ENCODE assay signal across 26 mouse cellular contexts in the genomic region with DNA sequence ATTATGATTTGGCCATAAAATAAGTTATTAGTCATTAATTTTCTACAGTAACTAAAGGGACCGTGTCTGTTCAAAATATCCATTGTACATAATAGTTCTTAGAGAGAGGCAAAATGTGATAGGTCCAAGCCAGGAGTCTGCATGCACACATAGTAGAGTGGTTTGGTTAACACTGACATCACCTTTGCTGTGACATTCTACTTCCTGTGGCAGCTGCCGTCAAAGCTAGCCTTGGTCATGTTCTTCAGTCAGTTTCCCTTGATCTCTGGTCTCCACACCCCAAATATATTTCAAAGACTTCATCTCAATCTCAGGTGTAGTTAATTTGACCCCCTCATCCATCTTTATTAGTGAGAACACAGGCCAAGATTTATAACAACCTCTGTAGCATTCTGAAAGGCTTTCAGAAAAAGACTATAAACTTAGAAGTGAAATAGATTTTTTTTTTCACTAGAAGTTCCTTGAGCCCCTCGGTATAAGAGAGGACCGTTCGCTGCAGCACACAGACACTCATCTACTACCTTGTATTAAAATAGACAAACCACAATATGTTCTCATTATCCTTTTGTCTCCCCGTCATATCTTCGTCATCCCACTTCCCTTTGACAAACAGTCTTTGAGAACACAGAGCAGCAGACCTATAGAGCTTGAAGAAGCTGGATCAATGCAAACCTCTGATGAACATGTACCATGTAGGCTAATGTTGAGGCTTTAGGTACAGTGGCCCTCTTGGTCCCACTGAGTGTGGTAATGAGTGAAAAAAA. TPM values are rescaled to one million over a fixed set of nuclear protein-coding genes. Genes with fewer than 3 reads are reported as not detected.
DNase-seq lines count a peak whose midpoint lies in the region; ATAC-seq lines count a peak whose summit lies in the region.
"Had no signal": no experiment of that assay in that cellular context is flagged by ENCODE, and none has a peak within 500 bp of the region (broad histone marks: within the 10 kb centered on the region; RNA-seq: fewer than 3 reads in every experiment).

No protein-coding gene starts in this region.

- ATAC-seq in CD4-positive, CD25-positive, alpha-beta regulatory T cell, adult 4 months, result peak; percentile 57
- ATAC-seq in common myeloid progenitor, adult 5-6 weeks (replicated peaks; ENCODE audit: low read depth, poor library complexity, severe bottlenecking), result 0 out of 2 replicates have a peak, but pooled peaks have one; percentile 7
- ATAC-seq in monocyte, adult 5-6 weeks (replicated peaks; ENCODE audit: insufficient number of reproducible peaks, low FRiP score, low TSS enrichment, poor library complexity, severe bottlenecking), result peak; percentile 34; the same call in 1 of the 2 replicates
- no peak for ATAC-seq in midbrain, embryonic 15.5 days (replicated peaks)

- DNase-seq in CD4-positive helper T cell, adult 2 months (ENCODE audit: low read depth, low spot score), result peak; percentile 81
- DNase-seq in cerebellum, adult 11 months, result no peak
- no peak for DNase-seq in testis, postnatal 14 days (ENCODE audit: low spot score)
- DNase-seq in testis, postnatal 10 days (ENCODE audit: low spot score), result no peak
- DNase-seq: adrenal gland, postnatal 25 days; cerebellum, adult 9-11 months; gastrocnemius, postnatal 36 days; kidney, adult 11 months; liver; right cerebral cortex, postnatal 4 days; thymus, postnatal 14 days had no signal

- 91% methylated on average over 7 of the region's 7 CpGs for WGBS in midbrain, embryonic 15.5 days

- no peak overlapping the region for H3K4me3 ChIP-seq in midbrain, embryonic 15.5 days
- H3K4me3 ChIP-seq: embryonic facial prominence, embryonic 13.5 days; erythroblast, embryonic 14.5 days; forebrain, embryonic 12.5 days; hindbrain, embryonic 15.5 days; kidney, embryonic 15.5 days; limb, embryonic 10.5 days; liver, embryonic 15.5 days; midbrain, embryonic 12.5 days; neural tube, embryonic 13.5 days had no signal

- H3K27me3 ChIP-seq in midbrain, embryonic 15.5 days (replicated peaks), result no peaks in the 10 kb centered on the region
- H3K27me3 ChIP-seq: hindbrain, embryonic 15.5 days had no signal

- no peaks in the 10 kb centered on the region for H3K9me3 ChIP-seq in midbrain, embryonic 15.5 days
- H3K9me3 ChIP-seq: embryonic facial prominence, embryonic 13.5 days; forebrain, embryonic 12.5 days; hindbrain, embryonic 15.5 days; kidney, embryonic 15.5 days; limb, embryonic 10.5 days; liver, embryonic 15.5 days; midbrain, embryonic 12.5 days had no signal

- no peaks in the 10 kb centered on the region for H3K36me3 ChIP-seq in midbrain, embryonic 15.5 days (replicated peaks)
- H3K36me3 ChIP-seq: embryonic facial prominence, embryonic 13.5 days; forebrain, embryonic 12.5 days; hindbrain, embryonic 15.5 days; kidney, embryonic 15.5 days; limb, embryonic 10.5 days; liver, embryonic 15.5 days; midbrain, embryonic 12.5 days; neural tube, embryonic 13.5 days had no signal

- H3K4me1 ChIP-seq in midbrain, embryonic 15.5 days, result peaks cover 12% of the 10 kb centered on the region

- H3K27ac ChIP-seq in midbrain, embryonic 15.5 days, result no peak overlapping the region
- H3K27ac ChIP-seq: embryonic facial prominence, embryonic 13.5 days; forebrain, embryonic 12.5 days; hindbrain, embryonic 15.5 days; kidney, embryonic 15.5 days; limb, embryonic 10.5 days; liver, embryonic 15.5 days; midbrain, embryonic 12.5 days; neural tube, embryonic 13.5 days; stomach, postnatal 0 days had no signal

- no peak overlapping the region for H3K9ac ChIP-seq in midbrain, embryonic 15.5 days
- H3K9ac ChIP-seq: embryonic facial prominence, embryonic 13.5 days; forebrain, embryonic 12.5 days; hindbrain, embryonic 15.5 days; kidney, embryonic 15.5 days; liver, embryonic 15.5 days; midbrain, embryonic 12.5 days; neural tube, embryonic 13.5 days had no signal

- no peak overlapping the region for H3K4me2 ChIP-seq in midbrain, embryonic 15.5 days
- H3K4me2 ChIP-seq: embryonic facial prominence, embryonic 13.5 days; forebrain, embryonic 12.5 days; heart, embryonic 11.5 days; hindbrain, embryonic 15.5 days; kidney, embryonic 15.5 days; midbrain, embryonic 12.5 days; neural tube, embryonic 13.5 days had no signal

RNA-seq across cellular contexts. Expression of gene Dock10, which starts 2.8 kb away (rescaled TPM):
- 100 to 1,000 TPM; 116 to 121 TPM for polyA plus RNA-seq in CD4-positive, CD25-positive, alpha-beta regulatory T cell, adult 4 months (2017; shearing (Covaris generic))
- total RNA-seq in common myeloid progenitor, adult 5-6 weeks (2017), result 104 and 126 TPM in 2 replicates
- 171 to 265 TPM (median 188 TPM) in 3 replicates for total RNA-seq in monocyte, adult 5-6 weeks (2017)
- 3.6 and 4.2 TPM in 2 replicates for polyA plus RNA-seq in midbrain, embryonic 15.5 days (2015; fragmentation: Nextera tagmentation; extraction: Ambion mirVana)
